Mouse (Mus musculus): ENCODE results near the gene Csnk1e.

Gene Csnk1e

GRCm38 (mm10) chr15:79443856-79444410, 11.4 kb downstream of the Csnk1e start:
- DNase-seq (ENCODE audit: low spot score in 2 of 2) = peak in 1 of 2 experiments; percentile 51

DNA sequence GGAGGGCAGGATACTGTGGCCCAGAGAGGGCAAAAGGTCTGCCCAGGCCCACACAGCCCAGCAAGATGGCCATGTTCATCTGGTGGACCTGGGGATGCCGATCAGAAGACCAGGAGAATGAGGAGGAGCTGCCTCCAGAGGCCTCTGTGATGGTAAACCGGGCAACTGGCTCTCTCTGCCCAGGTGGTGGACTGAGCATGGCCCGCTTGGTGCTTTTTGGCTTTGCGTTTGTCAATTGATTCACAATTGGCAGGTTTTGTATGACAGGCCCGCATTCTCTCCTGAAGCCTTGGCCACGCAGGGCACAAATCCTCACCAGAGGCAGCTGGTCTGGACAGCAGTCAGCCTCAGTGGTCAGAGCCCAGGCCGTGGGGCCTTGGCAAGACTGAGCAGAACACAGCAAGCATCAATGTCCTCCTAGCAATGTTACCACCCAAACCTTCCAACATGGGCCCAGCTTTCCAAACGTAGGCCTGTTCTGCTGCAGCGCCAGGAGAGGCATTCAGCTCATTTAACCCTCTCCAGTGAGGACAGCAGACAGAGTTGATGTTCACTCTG, 12.3 kb downstream of the Csnk1e start:
- peak in 1 of 2 experiments; percentile 28 for DNase-seq (ENCODE audit: low spot score in 2 of 2)

GRCm38 (mm10) chr15:79442257-79442611, 13.1 kb downstream of the Csnk1e start:
- DNase-seq (ENCODE audit: low spot score in 2 of 2) = no peak

DNA sequence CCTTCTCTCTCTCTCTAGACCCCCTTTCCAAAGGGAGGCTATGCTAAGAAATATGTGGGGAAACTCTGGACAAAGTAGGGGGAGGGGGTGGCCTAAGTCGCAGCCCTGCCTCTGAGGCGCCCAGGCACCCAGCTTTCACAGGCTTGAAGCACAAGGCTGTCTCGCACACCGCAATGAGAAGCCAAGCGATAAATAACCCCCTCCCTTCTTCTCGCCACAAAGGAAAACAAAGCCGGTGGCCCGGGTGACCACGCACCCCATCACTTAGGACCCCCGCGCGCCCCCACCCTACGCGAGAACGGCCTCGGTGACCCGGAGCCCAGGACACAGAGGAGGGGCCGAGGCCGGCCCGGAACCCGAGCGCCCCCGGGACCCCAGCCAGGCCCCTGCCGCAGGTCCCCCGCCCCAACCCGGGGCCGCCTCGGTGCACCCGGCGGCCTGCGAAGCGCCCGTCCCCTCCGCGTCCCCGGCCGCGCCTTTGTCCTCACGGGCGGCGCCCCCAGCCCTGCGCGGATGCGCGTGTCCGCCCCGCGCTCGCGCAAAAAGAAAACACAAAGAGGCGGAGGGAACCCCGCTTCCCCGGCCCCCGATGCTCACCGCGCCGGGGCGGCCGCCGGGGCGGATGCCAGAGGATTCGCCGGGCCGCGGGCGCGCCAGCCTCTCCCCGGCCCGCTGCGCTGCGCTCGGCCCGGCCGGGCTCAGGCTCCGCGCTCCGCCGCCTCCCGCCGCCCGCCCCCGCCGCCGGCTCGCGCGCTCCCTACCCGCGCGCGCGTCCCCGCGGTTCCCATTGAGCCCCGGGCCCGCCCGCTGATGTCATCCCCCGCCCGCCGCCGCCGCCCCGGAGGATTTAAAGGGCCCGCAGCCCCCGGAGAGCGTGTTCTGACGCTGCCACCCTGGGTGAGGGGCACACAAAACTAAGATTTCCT, 13.8 kb downstream of the Csnk1e start:
- DNase-seq (ENCODE audit: low spot score in 2 of 2) = peak; percentile 87 to 91

- no peak for DNase-seq (ENCODE audit: low spot score in 2 of 2)
Observed at GRCm38 (mm10) chr15:79440651-79441330, 14.6 kb downstream of the Csnk1e start.

DNA sequence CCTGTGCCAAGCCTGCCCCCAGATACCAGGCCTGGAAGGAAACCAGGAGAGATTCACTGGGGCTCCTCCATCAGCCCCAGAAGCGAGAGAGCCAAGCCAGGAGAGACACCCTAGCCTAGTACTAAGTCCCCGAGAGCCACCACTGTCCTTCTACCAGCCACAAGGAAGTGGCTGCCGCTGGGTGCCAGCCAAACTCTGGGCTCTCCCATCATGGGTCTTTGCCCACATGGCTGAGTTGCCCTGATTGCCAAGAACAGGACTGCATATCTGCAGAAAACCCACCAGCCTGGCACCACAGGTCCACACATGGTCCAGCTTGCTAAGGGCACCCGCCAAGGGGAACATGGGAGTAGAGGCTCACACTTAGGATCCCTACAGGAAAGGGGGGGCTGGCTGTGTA, 15.1 kb downstream of the Csnk1e start:
- peak; percentile 82 to 85 for DNase-seq (ENCODE audit: low spot score in 2 of 2)

GRCm38 (mm10) chr15:79439386-79439785, 16.0 kb downstream of the Csnk1e start:
- DNase-seq (ENCODE audit: low spot score in 2 of 2) = no peak

DNA sequence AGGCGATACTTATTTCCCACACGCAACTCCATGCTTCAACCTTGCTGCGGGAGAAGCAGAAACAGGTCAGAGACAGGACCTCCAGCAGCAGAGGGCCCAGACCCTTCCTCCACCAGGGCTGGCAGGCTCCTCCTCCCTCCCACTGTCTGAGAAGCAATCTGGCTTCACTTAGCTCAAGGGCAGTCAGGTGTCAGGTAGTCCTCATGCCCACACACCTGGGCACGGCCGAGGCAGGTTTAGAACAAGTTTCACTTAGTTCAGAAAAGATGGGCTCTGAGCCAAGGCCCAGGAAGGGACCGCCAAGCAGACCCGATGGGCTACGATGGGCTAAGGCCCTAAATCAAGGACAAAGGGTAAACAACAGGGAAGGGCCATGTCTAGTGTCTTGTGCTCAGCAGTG, 16.6 kb downstream of the Csnk1e start:
- DNase-seq (ENCODE audit: low spot score in 2 of 2) = no peak

DNA sequence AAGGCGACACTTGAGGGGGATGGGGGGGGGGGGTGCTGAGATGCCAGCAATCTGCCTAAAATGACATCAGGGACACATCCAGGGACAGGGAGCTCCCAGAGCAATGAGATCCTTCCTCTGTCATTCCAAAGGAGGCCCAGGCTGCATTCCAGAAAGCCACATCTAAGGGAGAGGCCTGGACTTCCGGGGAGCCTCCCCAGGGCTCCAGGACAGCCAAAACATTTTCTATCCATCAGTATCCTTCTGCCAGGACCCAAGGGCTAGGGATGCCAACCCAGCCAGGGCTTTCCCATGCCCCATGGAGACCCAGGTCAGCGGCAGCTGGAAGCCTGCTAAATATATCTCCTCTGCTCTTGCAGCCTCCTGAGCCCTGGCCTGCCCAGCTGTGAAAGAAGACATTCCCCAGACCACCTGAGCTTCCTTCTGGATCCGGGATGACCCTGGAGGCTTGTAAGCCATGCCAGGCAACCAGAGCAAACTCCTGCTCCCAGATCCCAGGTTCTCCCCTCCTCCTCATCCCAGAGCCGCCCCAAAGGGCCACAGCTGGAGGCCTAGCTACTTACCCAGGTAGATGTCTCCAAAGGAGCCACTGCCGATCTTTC, 17.1 kb downstream of the Csnk1e start:
- DNase-seq (ENCODE audit: low spot score in 2 of 2) = no peak

GRCm38 (mm10) chr15:79437541-79438208, 17.7 kb downstream of the Csnk1e start:
- DNase-seq (ENCODE audit: low spot score in 2 of 2) = no peak

- no peak for DNase-seq (ENCODE audit: low spot score in 2 of 2)
Observed at GRCm38 (mm10) chr15:79436481-79436921, 18.9 kb downstream of the Csnk1e start.

DNA sequence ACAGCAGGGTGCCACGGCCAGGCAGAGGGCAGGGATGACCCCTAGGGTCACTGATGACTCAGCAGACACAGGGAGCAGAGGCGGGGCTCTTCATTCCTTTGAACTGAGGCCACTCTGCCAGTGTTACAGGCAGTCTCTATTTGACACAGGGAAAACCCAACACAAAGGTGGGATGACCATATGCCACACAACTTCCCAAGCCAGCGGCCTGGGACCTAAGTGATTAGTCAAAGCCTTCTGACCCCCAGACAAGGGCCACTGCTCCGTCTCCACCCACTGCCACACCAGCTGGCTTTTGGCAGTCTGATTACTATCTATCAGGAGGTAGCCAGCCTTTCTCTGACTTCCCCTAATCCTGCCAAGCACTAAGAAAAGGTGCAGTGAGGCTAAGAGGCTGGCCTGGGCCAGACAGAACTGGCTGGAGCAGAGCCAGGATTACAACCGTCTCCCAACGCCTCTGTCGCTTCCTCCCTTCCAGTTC, 20.1 kb downstream of the Csnk1e start:
- peak; percentile 50 to 58 for DNase-seq (ENCODE audit: low spot score in 2 of 2)

DNA sequence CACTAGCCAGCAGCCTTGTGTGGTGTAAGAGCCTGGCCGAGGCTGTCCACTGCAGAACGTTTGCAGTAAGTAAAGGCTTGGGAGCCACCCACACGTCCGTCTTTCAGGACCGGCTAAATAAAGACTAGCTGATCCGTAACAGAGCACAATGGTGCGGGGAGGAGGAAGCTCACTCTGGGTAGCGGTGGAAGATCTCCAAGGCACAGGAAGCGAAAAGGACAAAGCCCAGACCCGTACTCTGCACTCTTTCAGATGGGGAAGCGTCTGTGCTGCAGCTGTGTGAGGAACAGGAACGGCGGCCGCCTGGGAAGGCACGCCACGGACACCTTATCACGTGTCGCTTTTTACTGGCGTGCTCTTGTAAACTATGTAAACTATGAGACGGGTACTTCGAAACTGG, 22.5 kb downstream of the Csnk1e start:
- peak; percentile 69 to 76 for DNase-seq (ENCODE audit: low spot score in 2 of 2)

- DNase-seq (ENCODE audit: low spot score in 2 of 2) = peak in 1 of 2 experiments; percentile 23
Observed at GRCm38 (mm10) chr15:79432328-79432727, 23.0 kb downstream of the Csnk1e start.

- DNase-seq (ENCODE audit: low spot score in 2 of 2) = peak in 1 of 2 experiments; percentile 21
Observed at GRCm38 (mm10) chr15:79431925-79432324, 23.4 kb downstream of the Csnk1e start.

DNA sequence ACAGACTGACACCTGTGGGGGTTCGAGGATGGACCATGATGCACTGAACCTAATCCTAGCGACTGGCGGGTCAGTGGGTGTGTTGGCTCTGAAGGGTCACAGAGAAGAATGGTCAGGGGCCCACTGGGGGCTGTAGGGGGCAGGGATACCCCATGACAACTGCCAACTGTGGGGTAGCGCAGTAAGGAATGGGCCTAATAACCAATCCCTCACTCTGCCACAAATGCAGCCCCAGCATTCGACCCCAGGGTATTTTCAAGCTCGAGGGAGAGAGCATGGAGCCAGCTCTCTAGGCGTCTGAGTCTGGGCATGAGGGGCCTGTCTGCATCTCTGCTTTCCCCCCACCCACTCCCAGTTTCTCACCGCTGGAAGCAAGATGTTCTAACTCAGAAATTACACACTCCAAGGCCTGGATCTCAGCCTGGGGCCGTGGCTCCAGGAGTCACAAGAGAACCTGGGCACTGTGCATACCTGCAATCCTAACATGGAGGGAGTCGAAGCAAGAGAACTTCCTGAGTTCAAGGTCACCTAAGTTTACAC, 24.8 kb downstream of the Csnk1e start:
- peak in 1 of 2 experiments; percentile 24 for DNase-seq (ENCODE audit: low spot score in 2 of 2)

GRCm38 (mm10) chr15:79429994-79430393, 25.4 kb downstream of the Csnk1e start:
- no peak for DNase-seq (ENCODE audit: low spot score in 2 of 2)

DNA sequence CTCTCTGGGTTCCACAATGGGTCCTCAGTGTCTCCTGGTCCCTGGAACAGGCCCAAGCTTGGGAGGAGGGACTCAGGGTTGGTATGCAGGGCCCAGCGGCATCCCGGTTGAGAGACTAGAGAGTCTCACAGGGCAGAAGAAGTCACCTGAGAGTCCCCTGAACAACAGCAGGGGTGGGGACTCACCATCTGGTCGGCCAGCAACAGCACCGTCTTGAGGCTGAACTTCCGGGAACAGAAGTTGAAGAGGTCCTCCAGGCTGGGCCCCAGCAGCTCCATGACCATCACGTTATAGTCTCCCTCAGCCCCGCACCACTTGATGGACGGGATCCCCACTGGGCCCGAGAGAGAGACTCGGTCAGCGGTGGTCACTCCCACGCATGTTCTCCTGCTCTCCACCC, 25.8 kb downstream of the Csnk1e start:
- no peak for DNase-seq (ENCODE audit: low spot score in 2 of 2)

DNA sequence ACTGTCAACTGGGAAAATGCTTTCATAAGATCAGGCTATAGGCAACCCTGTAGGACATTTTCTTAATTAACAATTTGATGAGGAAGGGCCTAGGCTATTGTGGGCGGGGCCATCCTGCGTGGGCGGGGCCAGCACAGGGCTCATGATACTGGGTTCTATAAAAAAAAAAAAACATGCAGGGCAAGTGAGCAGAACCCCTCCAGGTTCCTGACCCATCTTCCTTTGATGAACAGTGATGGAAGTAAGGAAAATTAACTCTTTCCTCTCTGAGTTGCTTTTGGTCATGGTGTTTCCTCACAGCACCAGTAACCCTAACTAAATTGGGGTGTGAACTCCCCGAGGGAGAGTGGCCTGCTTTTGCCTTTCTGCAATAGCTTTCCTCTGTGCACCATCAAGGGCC, 26.8 kb downstream of the Csnk1e start:
- DNase-seq (ENCODE audit: low spot score in 2 of 2) = peak in 1 of 2 experiments; percentile 29

DNA sequence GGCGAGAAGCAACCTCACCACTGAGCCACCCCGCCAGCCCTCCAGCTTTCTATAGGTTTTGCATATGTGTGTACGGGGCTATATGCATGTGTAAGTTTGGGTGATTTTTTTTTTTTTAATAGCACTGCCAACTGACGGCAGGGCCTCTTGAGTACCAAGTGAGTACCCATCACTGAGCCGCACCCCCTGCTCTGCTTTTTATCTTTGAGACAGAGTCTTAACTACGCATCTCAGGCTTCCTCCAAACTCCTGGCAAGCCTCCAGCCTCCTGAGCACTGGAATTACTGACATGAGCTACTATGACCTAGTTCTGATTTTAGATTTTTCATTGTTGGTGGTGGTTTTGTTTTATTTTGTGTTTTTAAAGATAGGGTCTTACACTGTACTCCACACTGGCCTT, 27.9 kb downstream of the Csnk1e start:
- peak in 1 of 2 experiments; percentile 60 for DNase-seq (ENCODE audit: low spot score in 2 of 2)

DNA sequence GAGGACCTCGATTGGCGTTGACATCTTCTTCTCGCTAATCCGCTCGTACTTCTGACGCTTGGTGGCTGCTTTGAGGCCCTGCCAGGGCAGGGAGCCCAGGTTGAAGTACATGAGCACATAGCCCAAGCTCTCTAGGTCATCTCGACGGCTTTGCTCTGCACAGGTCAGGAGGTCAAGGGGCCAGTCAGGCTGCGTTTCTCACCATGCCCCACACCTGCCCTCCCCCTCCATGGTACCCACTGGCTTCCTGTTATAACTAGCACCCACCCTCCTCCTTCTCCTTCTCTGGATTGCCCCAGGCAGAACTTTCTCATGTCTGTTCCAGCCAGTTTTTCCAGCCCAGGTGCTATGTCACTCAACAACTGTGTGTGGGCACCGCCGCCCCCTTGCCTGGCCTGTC, 29.9 kb downstream of the Csnk1e start:
- DNase-seq (ENCODE audit: low spot score in 2 of 2) = no peak
